Mouse (Mus musculus) testis, postnatal 10 days (tissue): ENCODE data around the gene Ahnak.
"Not testable (repeated sequence)": the region's sequence is repeated elsewhere in the genome, so short reads cannot be mapped to it uniquely, and the experiment has no call there.

Experiments
- DNase-seq: peaks from one replicate; pipeline ENCODE4 v3.0.0; 2021; ENCODE audit warnings: low spot score

The Ahnak gene

DNA sequence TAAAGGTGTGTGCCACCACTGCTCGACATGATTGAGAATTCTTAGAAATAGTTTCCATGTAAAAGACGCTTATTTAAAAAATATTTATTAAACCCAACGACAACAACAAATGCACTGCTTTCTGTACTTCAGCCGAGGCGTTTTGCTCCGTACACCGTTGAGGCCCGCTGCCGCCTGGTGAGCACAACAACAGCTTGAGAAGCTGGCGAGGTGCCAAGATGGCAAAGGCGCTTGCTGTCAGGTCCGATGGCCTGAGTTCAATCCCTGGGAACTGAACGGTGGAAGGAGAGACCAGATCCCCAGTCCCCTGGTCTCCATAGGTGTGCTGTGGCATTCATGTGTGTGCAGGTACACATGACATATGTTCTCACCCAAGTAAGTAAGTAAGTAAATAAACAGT, 108.4 kb downstream of the Ahnak start:
- peak; percentile 67 for DNase-seq

DNA sequence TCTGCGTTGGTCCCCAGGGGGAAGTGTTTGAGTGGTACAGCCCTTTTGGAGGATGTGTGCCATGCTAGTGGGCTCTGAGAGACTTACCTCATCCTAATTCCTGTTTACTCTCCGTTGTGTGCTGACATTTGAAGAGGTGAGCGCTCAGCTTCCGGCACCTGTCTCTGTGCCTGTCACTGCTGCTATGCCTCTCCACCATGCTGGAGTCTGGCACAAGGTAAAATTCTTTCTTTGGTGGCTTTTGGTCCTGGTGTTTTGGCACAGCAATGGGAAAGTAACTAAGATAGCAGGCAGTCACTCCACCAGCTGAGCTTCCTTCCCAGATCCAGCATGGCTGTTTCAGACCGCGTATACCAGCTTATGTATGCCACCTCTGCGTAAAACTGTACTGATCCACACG, 110.7 kb downstream of the Ahnak start:
- no peak for DNase-seq

DNA sequence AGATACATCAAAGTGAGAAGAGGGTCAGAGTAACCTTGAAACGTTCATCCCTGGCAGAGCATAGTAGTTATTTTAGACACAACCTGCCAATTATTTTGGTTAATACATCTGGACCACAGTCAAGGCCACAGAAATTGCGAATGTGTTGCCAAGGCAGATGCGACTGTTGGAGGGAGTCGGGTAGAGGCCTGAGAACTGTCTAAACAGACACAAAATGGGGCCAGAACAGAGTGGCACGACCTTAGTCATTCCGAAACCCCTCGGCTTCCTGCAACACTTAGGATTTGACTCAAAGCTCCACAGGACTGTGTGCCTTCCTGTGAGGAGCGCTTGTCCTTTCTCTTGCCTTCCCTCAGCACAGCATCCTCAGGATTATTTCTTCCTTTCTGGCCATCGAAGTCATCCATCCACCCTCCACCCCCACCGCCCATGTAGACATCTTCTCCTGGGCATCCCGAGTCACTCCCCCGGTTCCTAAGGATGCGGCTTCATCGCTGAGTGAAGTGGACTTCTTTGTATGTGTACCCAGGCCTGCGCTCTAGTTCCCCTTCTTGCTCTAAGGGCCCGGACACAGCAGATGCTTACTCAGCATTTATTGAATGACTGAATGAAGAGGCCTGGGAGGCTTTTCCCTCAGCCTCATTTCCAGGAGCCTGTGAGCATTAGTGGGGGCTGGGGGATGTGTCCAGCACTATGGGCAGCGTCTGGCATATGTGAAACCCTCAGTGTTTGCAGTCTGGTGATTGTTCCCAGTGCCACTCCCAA, 111.4 kb downstream of the Ahnak start:
- DNase-seq, result peak; percentile 60

DNA sequence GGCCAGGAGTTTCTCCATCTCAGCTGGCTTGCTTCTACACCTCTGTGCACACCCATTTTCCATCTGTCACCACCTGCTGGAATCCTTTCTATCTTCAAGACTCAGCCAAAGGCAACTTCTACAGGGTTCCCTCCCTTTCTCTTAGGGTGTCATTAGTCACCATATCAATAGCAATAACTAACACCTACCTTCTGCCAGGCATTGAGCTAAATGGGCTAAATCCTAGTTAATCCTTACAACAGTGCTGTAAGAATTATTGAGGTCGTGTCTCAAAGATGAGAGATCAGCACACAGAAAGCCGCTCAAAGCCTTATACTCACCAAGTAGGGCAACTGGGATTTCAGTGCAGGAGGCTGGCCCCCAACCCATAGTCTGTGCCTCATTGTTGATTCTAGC, 112.0 kb downstream of the Ahnak start:
- no peak for DNase-seq

DNA sequence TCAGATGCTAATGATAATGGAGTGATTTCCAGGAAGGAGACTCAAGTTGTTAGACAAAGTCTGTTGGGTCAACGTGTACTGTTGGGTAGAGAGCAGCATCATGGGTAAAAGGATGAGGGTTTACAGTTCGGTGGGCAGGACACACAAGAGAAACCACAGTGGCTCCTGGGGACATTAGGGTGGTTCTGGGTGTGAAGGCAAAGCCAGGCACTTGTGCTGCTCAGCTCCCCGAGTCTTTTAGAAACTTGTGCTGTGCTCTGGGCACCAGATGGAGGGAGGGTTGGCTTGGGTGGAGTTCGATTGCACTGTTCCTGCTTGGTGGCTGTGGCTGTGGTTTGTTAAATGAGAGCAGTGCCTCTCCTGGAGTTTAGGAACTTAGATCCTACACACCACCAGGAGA, 114.9 kb downstream of the Ahnak start:
- DNase-seq, result no peak

DNA sequence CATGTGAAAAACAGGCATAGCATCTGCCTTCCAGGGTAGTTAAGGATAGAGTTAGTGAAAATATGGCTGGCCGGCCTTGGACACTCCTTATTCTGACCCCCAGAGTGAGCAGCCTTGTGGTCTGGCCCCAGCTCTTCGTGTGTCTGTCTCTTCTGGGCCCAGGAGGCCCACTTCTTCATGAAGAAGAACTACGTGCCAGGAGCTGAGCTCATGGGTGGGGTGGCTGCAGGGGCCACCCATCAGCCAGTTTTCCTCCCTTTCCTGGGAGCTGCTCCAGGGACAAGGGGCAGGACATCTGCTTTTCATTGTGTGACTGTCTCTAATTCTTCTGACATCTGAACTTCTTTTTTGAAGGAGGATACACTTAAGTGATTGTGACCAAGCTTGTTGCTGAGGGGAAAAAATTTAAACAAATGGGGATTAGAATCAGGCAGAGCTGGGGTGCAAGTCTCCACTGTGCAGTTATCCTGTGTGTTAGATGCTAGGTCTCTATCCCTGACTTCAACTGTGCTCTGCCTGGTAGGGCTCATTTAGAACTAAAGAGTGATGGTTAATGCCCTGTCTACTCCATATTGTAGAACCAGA, 116.1 kb downstream of the Ahnak start:
- no peak for DNase-seq

DNA sequence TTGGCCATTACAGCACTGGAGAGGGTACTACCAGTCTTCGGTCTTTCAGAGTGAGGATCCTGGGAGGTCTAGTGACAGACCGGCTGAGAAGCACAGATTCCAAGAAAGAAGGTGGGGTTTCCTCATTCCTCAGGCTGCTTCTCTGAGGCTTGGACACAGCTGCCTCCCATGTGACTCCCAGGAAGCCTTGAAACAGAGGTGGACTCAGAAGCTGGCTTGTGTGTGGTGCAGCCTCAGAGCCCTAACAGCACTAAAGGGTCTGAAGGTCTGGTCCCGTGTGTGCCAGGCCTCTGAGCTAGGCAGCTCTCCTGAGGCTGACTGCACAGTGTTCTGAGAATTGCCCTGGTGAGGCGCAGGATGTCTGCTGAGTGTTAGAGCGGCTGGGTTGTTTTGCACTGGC, 117.0 kb downstream of the Ahnak start:
- no peak for DNase-seq

DNA sequence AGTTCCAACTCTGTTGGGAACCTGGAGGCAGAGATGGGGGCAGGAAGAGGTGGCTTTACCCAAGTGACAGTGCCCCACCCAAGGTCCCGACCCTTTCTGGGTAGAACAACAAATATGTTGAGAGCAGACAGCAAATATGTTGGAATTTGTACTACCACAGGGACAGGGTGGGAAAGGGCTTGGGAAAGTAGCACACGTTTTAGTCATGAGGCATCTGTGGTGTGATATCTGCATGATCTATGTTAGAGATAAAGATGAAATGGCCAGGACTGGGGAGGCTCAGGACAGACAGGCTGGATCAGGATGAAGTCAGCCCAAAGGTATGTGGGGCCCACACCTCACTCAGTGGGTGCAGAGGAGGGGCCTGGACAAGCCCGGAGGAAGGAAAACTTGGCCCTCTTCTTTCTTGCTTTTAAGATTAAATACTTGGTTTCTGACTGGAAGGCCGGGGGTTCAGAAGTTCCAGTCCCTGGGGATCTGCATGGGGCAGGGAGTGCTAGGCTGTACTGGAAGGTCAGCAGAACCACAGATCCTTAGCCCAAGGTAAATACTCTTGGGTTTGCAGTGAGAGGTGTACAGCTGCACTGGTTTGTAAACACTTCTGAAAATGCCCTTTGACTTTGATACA, 117.8 kb downstream of the Ahnak start:
- no peak for DNase-seq

DNA sequence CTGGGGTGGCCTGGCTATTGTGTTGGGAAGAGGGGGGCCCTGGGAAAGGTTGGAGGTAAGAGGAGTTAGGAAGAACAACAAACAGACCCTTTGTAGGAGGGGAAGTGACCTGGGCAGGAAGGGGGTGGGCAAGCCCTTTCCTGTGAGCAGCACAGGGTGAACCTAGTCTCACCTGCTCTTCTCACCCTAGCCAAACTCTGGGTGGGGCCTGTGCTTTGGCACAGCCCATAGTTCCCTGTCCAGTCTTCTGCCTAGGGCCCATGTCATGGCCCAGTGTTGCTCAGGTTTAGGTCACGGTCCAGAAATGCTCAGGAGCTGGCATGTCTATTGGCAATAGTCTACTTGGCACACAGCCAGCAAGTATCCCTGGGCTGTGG, 118.3 kb downstream of the Ahnak start:
- DNase-seq, result no peak

DNA sequence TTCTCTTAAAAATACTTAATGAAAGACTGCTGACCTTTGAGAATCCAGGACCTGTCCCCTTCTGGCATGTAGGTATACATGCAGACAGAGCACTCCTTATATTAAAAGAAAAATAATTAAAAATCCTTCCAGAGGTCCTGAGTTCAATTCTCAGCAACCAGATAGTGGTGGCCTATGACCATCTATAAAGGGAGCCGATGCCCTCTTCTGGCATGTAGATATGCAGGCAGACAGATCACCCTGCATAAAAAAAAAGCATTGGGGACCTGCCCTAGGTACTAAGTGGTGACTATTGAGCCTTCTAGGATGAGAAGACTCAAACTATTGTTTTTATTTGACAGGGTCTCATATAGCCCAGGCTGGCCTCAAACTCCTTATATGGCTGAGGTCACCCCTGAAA, 119.5 kb downstream of the Ahnak start:
- no peak for DNase-seq

DNA sequence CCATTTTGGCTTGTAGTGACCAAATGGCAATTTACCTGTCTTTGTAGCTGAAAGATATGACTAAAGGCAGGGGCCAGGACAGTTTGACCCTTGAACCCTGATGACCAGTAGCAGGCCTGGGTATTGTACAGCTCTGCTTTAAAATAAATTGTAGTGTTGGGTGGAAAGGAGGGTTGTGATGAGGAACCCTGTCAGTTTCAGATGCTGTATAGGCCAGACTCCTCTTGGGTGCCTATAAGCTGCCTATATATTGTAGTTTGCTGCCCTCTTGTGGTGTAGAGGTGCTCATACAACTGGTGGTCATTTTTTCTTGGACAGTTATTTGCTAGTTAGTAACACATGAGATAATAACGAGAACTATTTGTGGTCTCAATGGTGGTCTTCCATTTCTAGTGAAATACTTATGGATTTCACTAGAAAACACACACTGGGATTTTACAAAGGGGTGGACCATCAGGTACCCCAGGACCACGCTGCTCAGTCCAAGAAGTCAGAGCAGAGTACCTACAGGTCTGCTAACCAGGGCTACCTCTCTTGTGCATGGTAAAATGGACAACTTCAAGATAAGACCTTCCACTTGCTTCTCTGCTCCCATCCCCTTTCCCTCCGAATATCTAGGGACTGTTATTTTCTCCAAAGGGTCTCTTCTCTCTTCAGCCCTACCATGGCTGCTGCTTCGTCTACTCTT, 121.2 kb downstream of the Ahnak start:
- DNase-seq, result no peak

DNA sequence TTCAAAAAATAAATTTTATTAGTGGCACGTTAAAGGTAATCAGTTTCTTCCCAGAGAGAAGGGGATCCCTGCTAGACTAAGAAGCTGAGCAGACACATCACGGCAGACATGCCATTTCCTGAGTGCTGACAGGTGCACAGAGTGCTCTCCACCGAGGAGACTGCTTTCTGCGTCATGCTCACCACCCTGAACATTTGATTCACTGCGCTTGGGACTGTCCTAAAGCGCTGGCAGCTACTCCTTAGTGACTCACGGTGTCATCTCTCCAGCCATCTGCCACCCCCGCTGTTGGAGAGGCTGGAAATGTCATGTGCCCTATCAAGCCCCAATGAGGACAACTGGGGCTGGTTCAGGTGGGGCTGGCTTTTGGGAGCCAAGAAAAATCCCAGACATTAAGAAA, 123.0 kb downstream of the Ahnak start:
- no peak for DNase-seq

DNA sequence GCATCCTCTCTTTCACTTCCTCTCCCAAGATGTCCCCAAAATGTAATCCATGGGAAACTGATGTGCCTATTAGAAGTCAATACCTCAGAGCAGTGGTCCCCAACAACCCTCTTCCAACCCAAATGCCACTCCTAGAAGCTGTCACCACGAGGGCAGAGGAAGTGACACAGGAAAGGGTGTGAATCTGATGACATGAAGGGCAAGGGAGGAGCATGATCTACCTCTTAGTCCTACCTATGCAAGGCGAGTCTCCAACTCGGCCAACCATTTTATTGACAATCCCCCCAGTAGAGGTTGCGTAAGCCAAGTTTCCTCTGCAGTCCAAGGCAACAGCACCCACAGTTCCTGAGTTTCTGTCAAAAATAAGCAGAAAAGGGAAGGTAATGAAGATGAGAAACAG, 127.2 kb downstream of the Ahnak start:
- no peak for DNase-seq

DNA sequence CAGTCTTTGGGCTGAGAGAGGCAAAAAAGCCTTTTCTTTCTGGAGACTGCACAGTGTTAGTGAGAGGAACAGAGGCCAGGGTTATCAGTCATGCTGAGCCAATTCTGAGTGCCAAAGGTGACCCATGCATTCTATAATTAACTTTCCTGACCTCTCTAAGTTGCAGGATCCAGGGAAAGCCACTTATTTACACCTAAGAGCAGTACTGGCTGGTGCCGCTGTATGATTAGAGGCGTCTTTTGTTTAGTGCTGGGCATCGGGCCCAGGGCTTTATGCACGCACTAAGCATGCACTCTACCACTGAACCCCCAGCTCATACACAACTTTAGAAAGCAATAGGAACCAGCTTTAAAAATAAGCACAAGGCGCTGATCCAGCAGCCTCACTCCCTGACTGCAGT, 128.2 kb downstream of the Ahnak start:
- no peak for DNase-seq

DNA sequence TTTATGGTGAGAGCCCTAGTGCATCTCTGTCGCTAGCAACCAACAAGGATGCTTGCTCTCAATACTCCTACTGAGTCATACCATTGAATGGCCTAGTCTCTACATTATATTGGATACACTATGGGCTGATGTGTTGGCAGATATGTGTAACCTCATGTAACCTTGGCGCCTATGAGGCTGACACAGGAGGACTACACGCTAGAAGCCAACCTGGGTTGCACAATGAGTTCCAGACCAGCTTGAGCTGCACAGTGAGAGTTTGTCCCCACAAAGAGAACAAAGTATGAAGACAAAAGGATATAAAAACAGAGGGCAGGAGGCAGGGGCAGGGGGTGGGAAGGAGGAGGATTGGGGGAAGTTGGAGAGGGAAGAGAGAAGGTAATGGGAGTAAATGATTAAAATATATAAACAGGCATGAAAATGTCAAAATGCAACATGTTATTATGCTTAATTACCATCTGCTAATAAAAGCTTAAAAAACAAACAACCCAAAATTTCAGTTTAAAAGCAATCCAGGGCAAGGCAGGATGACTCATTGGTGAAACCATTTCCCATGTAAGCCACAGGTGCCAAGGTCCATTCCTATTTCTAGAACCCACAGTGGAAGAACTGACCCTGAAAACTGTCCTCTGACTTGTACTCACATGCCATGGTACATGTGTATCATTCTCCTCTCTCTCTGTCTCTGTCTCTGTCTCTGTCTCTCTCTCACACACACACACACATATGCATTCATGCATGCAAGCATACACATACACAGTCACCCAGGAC, 130.8 kb downstream of the Ahnak start:
- no peak for DNase-seq

DNA sequence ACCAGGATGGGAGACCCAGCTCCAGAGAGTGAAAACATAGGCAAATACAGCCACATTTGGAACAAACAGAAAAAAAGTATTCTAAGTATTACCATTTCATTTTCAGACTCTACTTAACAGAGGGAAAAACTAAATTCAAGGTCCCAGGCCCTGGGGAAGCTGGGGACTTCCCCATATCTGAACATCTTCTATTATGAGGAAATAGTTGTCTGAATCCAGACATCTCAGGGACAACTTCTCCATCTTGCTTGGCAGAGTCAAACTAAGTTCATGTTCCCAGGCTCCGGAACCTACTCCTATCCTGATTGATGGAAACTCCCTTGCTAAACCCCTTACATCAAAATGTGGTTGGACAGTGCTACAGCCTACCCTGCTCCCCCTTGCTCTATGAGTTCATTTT, 133.3 kb downstream of the Ahnak start:
- no peak for DNase-seq

DNA sequence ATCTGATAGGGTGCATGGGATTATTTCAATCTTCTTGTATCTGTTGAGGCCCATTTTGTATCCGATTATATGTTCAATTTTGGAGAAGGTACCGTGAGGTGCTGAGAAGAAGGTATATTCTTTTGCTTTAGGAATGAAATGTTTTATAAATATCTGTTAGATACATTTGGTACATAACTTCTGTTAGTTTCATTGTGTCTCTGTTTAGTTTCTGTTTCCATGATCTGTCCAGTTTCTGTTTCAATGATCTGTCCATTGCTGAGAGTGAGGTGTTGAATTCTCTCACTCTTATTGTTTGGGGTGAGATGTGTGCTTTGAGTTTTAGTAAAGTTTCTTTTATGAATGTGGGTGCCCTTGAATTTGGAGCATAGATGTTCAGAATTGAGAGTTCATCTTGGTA, 134.9 kb downstream of the Ahnak start:
- DNase-seq, result not testable (repeated sequence)
